Mouse (Mus musculus): ENCODE data around the gene Mthfd2l. TPM values are rescaled to one million over a fixed set of nuclear protein-coding genes. Genes with fewer than 3 reads are reported as not detected.

Mthfd2l gene
- polyA plus RNA-seq (2012; rRNA removed), result 55.4 and 62.2 TPM in 2 replicates

DNA sequence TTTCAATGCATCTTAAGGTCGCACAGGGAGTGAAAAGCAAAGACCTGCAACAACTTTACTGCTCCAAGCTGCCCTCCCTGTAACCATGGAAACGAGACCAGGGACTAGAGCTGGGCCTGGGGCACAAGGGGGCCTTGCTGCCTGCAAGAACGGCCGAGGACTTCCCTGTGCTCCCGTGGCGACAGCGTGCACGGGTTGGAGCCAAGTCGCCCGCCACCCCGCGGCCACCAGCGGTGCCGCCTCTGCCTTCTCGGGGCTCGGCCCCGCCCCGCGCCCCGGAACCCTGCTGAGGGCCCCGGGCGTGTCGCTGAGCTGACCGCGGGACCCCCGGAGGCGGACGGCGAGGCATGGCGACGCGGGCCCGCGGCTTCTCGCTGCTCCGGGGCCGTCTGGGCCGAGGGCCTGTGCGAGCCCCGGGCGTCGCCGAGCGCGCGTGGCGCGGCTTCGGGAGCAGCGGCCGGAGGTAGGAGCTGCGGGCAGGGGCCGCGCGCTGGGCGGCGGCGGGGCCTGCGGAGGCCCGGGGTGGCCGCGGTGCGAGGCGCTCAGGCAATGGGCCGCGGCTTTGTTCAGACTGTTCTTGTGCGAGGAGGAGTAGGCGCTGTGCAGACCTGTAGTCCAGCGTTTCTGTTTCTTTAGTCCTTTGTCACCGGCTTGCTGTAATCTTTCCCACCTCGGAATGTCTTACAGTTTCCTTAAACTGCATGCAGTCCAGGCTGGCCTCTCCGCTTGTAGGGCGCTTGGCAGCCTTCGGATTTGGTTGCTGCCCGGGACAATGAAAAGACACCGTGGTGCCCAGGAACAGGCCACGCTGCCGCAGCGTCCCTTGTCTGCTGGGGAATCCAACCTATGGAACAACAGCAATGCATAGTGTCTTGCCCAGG, at the start of gene Mthfd2l:
TSS of gene Mthfd2l (plus strand) at position 147 of the 881 bp plus-strand sequence.

DNA sequence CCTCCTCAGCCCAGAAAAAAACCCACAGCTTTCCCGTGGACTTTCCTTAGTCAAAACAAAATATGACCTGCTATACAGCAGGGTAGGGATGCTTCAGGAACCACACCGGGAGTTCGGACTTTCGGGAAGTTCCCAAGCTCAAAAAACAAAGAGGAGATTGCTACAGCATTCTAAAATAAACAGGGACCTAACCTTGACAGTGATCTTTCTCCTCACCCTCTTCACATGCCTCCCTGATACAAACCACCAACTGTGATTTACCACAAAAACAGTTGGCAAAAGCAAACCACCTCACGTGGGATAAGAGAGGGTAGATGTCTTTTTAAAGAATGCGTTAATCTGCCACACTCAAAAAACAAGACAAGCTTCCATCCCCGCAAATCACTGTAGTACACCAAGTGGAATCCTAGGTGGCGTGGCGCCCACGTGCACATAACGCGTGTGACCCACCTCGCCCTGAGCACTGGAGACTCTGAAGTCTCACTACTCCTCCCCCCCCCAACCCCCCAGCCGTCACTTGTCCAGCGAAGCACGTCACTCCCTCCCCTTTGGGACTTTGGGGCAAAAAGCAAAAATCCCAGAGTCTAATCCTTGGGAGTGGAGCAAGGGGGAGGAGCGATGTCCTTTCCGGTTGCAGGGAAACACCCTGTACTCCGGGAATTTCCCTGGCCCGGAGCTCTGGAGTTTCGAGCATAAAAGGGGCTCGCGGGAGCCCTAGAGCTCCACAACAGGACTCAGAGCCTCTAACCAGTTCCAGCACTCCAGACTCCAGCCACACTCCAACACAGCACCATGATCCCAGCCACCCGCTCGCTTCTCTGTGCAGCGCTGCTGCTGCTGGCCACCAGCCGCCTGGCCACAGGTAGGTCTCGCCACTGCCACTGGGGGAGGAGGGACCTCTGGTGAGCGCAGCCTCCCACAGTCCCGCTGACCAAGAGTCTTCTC, 40.1 kb upstream of the Mthfd2l start, which contains the start of gene Cxcl1:
TSS of gene Cxcl1 (plus strand) at position 723 of the 945 bp plus-strand sequence.

DNA sequence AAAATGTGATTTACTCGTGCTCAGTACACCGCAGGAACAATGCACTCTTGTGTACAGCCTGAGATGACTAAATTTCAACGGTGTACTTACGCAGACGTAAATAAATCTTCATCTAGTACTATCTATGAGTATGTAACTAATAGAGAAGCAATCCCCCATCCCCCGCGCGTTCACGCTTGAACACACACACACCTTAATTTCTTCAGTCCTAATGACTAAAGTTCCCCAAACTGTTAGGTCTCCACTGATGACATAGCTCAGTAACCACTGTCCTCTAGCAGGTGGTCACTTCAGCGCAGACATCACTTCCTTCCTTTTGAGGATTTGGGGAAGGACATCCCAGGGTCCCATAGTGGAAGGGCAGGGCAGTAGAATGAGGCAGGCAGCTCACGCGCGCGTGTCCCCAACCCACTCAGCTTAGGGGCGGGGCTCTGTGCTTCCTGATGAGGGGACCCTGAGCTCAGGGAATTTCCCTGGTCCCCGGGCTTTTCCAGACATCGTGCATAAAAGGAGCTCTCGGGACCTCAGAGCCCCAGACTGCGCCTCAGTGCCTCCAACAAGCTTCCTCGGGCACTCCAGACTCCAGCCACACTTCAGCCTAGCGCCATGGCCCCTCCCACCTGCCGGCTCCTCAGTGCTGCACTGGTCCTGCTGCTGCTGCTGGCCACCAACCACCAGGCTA, 27.4 kb upstream of the Mthfd2l start, which contains the start of gene Cxcl2:
TSS of gene Cxcl2 (plus strand) at position 533 of the 682 bp plus-strand sequence.

DNA sequence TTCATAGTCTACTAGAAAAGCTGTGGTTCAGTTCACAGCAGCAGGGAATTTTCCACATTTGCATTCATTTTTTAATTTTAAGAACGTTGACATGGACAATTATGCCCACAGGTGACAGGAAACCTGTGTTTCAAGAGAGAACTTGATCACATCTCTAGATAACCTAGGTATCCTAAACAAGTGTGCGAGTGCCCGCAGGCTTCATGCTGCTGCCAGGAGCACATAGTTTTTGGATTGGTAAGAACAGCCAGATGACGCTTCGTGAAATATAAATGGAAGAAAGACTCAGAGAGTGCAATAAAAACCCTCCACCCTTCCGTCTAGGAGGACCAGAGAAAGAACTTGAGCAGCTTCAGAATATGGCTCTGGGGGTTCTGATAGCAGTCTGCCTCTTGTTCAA, 96.2 kb downstream of the Mthfd2l start, which contains the start of gene Epgn:
TSS of gene Epgn (plus strand) at position 301 of the 400 bp plus-strand sequence.

Other genes starting within 250 kb of the Mthfd2l start
- 0.12 and 0.38 TPM in 2 replicates for gene Cxcl5, start 171.8 kb upstream of the Mthfd2l start, polyA plus RNA-seq (2012; rRNA removed)
- gene Ppbp, start 162.6 kb upstream of the Mthfd2l start, polyA plus RNA-seq (2012; rRNA removed), result 0.84 and 1.7 TPM in 2 replicates
- gene Pf4, start 158.7 kb upstream of the Mthfd2l start, polyA plus RNA-seq (2012; rRNA removed), result 27.8 and 29.7 TPM in 2 replicates
- gene Cxcl3, start 145.0 kb upstream of the Mthfd2l start, polyA plus RNA-seq (2012; rRNA removed), result 0.09 and 0.70 TPM in 2 replicates
- not detected in 2 replicates for gene Cxcl15, start 136.6 kb upstream of the Mthfd2l start, polyA plus RNA-seq (2012; rRNA removed)
- gene Cxcl1, start 39.9 kb upstream of the Mthfd2l start, polyA plus RNA-seq (2012; rRNA removed), result 0.31 and 3.1 TPM in 2 replicates
- 0.48 and 1.7 TPM in 2 replicates for gene Cxcl2, start 27.2 kb upstream of the Mthfd2l start, polyA plus RNA-seq (2012; rRNA removed)
- 0.20 and 0.38 TPM in 2 replicates for gene Epgn, start 96.3 kb downstream of the Mthfd2l start, polyA plus RNA-seq (2012; rRNA removed)
- not detected in 2 replicates for gene Ereg, start 143.5 kb downstream of the Mthfd2l start, polyA plus RNA-seq (2012; rRNA removed)
- 0.24 and 0.27 TPM in 2 replicates for gene Areg, start 208.5 kb downstream of the Mthfd2l start, polyA plus RNA-seq (2012; rRNA removed)

Measured in central nervous system, embryonic 14 days (tissue).